Mouse (Mus musculus) 3134 (cell line): ENCODE measurements around the gene Tespa1.
A peak's percentile ranks its signal among the peaks of the same experiment; 100 is the strongest.
"Not testable (repeated sequence)": the region's sequence is repeated elsewhere in the genome, so short reads cannot be mapped to it uniquely, and the experiment has no call there.

Experiments used
- DNase-seq: peaks from one replicate; pipeline ENCODE4 v3.0.0-alpha.2; 2011; ENCODE audit warnings: low spot score; ENCODE audit not compliant: insufficient read length; ENCODE audit errors: extremely low read depth

Tespa1 gene

DNA sequence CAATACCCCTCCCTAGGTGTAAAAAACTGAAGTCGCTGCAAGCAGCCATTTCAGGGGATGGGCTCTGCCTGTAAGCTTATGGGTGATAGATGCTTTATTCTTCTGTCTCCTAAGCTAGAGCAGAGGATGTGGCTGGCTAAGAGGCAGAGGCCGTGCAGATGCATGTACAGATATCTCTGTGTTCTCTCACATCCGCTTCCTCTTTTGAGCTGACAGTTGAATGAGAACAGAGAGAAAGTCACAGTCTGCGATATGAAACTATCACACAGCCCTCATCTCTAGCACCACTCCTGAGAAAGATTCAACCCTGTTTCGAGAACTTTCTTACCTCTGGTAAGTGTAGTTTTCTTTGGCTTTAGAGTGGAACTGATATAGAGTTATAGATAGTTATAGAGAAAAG is at the start of gene Tespa1:
Gene Tespa1, plus strand, starts transcription at position 234 of the 400 bp plus-strand sequence.
- no peak for DNase-seq

DNA sequence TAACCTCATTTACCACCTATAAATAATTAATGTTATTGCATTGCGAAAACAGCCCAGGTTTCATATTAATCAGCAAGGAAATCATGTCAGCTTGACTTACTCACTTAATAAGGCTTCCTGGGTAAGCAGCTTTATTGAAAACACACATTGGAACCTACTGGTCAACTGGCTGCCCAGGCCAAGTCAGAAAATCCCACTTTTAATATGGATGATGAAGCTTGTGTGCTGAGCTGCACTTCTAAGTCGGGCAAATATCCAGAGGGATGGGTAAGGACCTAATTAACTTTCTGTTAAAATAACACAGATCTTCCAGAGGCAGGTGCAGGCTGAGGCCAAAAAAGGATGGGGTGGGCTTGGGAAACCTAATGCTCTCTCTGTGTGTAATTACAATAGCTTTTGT is 46.9 kb upstream of the Tespa1 start:
- DNase-seq = no peak

DNA sequence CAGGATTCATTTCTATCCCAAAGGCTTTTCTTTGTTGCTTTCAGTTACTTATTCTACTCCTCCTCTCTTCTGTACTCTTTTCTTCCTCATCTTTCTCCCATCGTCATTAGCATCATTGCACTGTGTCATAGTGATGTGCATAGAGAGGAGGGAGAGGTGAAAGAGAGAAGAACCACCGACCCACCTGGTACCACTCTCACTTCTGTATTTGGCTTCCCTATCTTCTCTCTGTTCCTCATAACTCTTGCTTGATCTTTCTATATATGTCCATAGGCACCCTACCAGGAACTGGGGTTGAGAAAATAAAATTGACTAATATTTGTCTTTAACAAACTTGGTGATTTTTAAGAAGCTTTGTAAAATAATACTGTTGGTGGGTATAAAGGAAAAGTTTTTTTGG is 46.2 kb upstream of the Tespa1 start:
- DNase-seq = no peak

DNA sequence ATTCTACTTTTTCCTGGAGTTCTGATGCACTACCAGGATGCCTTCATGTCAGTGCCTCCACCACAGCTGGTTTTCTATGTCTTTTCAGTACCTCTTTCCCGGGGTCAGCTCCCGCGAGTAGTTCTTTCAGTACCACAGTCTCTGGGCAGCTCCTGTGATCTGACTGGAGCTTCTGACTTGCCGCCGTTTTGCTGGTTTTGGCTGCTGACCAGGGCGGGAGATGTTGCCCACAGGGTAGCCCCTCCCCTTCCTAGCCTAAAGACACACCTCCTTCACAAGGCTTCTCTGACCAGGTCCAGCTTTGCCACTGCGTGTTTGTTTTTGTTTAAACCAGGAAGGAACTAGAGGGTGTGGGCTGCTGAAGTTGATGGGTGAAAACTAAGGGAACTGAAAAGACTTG is 42.6 kb upstream of the Tespa1 start, which contains the start of gene Neurod4:
Gene Neurod4, minus strand, starts transcription at position 175 of the 400 bp plus-strand sequence.
- peak; percentile 13 for DNase-seq

DNA sequence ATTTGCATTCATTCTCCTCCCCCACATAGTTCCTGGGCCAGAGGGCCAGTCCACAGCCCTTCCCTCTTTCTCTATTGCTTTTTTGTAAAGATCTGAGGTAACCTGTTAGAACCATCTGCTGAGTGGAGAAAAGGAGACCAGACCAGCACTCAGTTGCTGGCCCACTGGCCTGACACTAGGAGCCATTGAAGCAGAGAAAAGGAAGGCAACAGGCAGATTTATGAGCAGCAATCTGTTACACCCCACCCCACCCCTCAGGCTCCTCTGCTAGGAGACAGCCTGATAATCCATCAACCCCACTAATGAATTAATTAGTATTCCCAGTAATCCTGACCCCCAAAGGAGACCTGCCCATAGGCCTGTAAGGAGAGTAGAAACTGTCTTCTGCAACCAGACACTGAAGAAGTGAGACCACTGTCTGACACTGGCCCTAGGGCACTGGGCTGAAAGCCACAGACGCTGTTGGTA is 40.7 kb upstream of the Tespa1 start:
- DNase-seq = no peak

DNA sequence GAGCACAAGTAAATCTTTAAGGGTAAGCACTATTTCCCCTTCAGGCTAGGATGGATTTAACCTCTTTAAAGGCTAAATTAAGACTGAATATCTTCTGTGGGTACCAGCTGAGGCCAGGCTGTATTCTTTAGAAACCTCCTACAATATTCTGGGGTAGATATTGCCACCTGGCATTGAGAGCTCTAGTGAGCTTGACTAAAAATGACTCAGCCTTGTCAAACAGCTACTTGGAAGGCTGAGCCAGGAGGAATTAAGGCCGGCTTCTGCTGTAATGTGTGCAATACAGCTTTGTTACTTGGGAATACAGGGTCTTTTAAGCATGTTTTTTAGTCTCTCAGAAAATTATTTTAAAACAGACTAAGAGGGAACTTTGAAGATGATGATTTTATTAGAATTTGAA is 35.5 kb upstream of the Tespa1 start:
- no peak for DNase-seq

DNA sequence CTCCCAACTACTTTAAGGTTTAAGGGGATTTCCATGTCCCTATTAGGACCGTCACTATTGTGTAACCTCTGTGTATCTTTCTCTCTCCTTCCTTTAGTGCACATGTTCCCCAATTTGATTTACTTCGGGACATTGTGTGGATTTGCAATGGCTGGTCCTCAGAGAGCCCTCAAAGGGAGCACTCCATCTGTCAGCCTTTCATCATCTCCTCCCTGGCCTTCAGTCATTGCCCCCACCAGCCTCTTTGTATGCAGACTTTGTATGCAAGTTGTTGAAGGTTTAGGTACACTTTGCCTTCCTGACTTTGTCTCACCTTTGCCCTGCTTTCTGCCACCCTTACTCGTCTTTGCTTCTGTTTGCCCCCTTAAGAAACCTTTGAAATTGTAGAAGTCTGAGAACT is 34.7 kb upstream of the Tespa1 start:
- no peak for DNase-seq

DNA sequence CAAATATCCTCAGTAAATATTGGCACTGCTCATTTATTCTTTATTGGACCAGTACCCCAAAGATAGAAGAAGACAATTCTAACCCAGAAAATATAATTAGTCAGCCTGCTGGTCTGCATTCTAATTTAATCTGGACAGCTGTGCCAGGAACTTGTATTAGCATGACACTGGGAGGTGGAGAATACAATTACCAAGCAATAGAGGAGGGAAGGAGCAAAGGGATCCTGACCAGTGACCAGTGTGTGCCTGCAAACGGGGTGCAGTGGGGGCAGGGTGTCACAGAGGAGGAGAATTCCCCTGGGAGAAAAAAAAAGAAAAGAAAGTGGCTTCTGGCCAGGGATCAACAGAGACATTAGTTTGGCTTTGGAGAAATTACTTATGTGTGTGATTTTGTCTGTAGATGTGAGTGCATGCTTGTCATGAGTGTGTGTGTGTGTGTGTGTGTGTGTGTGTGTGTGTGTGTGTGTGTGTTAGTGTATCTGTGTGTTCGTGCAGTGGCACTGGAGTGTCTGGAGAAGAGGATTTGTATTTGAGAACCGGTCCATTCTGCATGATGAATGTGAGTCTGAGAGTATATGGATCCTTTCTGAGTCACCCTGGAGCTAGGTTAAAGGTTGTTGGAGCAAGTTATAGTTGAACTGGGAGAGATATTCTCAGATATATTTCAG is 28.8 kb upstream of the Tespa1 start:
- no peak for DNase-seq

DNA sequence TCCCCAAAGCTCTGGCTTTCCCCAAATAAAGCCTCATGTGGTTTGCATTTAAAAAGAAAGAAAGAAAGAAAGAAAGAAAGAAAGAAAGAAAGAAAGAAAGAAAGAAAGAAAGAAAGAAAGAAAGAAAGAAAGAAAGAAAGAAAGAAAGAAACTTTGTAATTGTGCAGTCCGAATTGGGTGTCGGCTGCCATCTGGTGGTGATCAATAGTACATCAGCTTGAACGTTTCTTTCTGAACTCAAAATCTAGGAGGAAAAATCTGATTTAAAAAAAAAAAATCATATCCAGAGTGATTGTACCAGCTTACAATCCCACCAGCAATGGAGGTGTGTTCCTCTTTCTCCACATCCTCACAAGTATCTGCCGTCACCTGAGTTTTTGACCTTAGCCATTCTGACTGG is 23.9 kb upstream of the Tespa1 start:
- not testable (repeated sequence) for DNase-seq

DNA sequence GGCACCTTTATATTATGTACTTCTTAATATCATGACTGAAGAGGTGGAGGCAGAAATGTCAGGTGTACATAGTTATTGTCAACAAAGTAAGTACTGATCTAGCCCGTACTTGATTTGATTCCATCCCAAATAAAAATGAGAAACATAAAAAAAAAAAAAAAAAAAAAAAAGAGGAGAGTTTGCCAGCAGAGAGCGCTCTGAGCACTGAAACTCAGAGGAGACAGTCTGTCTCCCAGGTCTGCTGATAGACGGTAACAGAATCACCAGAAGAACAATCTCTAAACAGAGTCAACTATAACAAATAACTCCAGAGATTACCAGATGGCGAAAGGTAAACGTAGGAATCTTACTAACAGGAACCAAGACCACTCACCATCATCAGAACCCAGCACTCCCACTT is 18.5 kb upstream of the Tespa1 start:
- not testable (repeated sequence) for DNase-seq

DNA sequence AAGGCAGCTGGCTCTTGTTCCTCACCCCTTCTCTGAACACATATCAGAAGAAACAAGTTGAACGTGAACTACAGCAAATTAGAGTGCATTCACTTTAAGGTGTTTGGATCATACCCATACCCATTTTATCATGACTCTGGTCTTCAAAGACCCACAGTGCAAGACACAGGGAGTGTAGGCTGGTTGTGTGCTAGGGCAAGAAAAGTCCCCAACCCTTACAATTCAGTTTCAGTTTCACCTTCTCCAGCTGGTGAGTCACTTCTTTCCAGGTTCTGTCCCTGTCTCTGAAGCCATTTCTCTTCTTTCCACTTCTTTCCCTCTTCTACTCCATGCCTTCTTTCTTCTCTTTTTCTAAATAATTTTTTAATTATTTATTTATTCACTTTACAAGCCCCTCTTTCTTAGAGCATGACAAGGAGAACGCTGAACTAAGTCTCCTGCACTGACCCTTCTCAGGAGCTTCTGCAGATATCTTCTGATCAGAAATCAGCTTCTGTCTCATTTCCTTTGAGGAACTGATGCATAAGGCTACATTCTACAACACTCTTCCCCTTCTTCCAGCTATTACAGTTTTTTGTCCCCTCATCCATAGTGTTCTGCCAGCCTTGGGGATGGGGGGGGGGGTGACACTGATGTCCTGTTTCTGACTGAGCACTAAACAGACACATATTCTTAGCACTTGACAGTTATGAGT is 11.0 kb upstream of the Tespa1 start:
- DNase-seq = no peak

DNA sequence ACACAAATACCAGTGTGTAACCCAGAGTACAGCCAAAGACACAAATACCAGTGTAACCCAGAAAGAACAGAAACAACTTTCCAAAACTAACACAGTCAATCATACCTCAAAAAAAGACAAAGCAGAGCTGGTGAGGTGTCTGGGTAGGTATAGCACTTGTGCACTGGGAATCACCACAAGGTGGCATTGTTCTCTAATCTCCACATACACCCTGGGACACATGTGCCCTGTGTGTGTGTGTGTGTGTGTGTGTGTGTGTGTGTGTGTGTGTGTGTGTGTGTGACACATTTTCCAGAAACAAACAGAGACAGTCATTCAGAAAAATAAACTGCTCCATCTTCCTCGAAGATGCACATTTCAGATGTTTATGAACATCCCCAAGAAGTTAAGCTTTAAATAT is 9.1 kb upstream of the Tespa1 start:
- no peak for DNase-seq

DNA sequence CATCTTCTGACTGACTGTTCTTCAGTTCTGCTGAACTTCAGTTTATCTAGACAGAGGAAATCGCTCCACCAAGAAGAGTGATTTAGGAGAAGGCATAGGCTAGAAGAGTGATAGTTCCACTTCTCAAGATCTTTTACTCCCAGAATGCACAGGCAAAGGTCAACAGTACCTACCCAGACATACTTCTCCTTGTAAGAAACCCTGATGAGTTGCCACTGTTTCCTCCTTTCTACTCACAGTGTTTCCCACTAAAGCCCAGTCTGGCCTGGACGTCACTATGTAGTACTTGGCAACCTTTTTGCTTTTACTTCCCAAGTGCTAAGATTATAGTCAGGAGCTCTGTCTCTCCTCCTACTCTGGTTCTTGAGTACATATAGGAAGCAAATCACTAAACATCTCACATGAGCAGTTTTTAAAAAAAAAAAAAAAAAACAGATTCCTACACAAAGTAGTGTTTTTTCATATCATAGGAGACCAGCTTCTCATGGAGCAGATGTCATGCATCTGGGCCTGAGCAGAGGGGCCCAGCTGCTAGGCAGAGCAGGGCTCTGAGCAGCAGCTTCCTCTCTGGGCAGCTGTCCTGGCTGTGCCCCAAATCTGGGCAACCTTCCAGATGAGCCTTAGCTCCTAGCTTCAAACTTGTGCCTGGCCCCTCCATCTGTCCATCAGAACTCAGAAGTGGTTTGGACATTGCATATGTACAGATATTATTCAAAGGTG is 8.4 kb upstream of the Tespa1 start:
- DNase-seq = no peak

DNA sequence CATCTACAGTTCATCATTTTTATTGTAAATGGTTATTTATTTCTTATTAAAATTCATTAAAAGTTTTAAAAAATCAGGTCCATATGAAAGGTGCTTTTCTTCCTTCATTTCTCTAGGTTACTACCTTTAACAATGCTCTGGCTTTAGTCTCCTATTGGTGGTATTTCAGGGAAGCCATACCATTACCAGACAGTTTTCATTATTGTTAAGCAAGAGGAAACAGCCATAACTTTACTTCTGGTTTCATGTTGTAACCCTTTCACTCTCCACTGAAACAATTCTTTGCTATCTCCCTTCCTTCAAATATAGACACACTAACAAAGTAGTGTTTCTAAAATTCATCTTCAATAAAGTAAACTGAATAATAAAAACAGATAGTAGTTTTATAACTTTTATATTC is 6.8 kb upstream of the Tespa1 start:
- DNase-seq = no peak

DNA sequence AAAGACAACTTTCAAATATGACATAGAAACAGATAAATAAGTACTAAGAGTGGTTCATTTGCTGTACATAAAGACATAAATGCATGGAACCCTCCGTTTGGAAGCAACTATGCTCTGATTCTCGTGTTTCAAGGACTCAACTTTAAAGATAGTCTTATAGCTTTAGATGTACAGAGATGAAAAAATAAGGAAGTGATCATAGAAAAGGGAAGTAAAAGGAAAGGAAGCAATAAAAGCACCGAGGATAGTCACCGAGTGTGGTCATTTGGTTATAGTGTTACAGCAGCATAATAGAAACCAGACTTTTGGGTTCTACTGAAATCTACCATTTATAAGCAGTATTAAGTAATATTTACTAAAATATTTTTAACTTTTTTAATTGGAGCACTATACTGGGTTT is 4.0 kb upstream of the Tespa1 start:
- no peak for DNase-seq

DNA sequence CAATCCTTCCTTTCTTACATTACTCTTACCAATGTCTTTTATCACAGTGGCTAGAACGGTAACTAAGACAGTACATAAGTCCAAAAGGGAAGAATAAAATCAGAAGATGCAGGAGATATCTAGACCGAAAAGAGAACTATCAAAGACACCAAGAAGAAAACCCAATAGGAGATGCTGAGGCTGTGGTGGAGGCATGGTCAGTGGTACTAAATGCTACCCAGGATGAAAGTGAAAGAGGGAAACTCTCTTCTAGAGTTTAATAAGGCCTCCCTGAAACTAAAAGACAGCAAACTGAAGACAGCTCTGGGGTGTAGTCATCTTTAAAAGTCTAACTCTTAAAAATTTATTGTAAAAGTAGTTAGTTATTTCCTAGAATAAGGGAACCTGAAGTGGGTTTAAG is 2.0 kb upstream of the Tespa1 start:
- DNase-seq = no peak

DNA sequence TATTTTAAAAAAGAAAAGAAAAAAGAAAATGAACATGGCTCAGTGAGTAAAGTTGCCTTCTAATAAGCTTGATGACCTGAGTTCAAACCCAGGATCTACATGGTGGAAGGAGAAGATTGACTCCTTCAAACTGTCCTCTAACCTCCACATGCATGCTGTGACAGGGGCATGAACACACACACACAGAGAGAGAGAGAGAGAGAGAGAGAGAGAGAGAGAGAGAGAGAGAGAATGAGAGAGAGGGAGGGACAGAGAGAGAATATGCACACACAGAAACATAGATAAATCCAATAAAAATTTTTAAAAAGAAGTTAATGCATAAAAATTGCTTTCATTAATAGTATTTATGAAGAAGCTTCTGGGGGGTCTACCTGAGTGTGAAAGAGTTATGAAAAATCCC is 608 bp upstream of the Tespa1 start:
- no peak for DNase-seq

DNA sequence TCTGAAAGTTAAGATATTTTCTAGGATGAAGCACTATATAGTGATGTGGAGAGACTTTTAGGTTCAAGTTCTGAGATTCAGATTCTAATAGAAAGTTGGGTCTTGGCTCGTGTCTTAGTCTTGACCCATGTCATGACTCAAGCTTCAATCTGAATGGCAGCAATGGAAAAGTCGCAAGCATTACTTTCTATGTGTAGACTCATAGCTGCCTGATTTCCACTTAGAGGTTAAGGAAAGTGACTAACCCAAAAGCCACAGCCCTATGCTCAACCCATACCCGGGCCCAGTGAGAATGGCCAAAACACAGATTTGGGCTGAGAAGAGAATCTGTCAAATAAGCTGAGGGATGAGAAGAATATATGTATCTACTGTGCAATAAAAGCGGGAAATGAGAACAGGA is 1.6 kb downstream of the Tespa1 start:
- no peak for DNase-seq

DNA sequence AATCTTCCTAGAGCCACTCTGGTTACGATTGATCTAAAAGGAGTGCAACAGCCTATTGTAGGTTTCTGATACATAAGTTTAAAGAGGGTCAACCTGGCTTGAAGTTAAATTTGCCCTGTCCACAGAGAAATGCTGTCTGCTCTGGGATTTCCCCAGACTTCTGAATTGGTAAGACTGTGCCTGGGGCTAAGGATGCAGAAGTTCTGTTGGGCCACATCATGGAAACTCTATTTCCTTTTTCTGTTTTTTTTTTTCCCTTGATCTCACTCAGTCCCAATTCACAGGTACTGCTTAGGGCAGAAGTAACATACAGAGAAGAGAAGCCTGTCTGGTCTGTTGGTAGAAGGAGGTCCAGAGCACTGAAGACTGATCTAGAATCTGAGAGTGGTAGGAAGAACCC is 8.0 kb downstream of the Tespa1 start:
- DNase-seq = no peak

DNA sequence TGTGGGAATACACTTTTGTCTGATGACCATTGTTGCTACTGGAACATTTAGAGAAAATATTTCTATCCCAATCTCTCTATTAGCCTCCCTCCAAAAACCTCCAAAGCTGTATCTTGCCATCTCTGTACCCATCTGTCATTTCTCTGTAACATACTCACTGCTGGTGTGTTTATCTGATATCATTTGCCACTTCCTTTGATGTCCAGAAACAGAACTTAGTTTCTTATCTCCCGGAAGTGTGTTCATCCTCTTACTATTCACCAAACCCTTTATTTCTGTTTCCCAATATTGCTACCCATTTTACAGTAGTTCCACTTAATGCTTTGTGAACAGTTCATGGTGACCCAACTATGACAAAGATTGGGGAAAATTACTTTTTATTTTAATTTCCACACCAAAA is 13.7 kb downstream of the Tespa1 start:
- no peak for DNase-seq

DNA sequence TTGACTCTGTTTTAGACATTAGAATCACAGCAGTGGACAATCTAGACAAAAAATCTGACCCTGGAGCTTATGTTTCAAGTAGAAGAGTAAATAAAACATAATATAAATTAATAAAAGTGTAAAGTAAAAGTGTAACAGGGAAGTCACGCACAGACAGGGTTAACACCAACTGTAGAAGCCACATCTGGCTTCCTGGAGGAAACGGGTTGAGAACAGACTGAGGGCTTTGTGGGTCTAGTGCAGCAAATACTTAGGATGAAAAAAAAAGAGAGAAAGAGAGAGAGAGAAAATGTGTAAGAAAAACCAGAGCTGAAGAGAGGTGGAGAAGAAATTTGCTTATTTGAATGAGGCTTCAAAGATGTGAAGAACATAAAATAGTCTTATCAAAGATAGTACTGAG is 14.9 kb downstream of the Tespa1 start:
- DNase-seq = no peak

DNA sequence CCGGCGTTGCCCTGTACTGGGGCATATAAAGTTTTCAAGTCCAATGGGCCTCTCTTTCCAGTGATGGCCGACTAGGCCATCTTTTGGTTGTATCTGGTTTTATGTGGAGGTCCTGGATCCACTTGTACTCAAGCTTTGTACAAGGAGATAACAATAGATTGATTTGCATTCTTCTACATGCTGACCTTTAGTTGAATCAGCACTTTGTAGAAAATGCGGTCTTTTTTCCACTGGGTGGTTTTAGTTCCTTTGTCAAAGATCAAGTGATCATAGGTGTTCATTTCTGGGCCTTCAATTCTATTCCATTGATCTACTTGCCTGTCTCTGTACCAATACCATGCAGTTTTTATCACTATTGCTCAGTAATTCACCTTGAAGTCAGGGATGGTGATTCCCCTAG is 17.4 kb downstream of the Tespa1 start:
- not testable (repeated sequence) for DNase-seq
